20 mouse cellular contexts compared by ENCODE assay signal in genomic region chr15:83482645-83483224, GRCm38 (mm10). TPM values are rescaled to one million over a fixed set of nuclear protein-coding genes. Genes with fewer than 3 reads are reported as not detected.
A peak's percentile ranks its signal among the peaks of the same experiment; 100 is the strongest.
DNase-seq lines count a peak whose midpoint lies in the region; ATAC-seq and TF ChIP-seq lines count a peak whose summit lies in the region.
"Had no signal": no experiment of that assay in that cellular context is flagged by ENCODE, and none has a peak within 500 bp of the region (broad histone marks: within the 10 kb centered on the region; RNA-seq: fewer than 3 reads in every experiment).

No protein-coding gene starts in this region.

- H3K4me1 ChIP-seq in bone marrow macrophage, adult 2 months (ENCODE audit: control insufficient read depth, insufficient read depth, low read length): peaks cover 16% of the 10 kb centered on the region
- H3K4me1 ChIP-seq in liver, embryonic 11.5 days (replicated peaks; ENCODE audit: control insufficient read depth, insufficient read depth, low read length): no peaks in the 10 kb centered on the region; the same call in 1 of the 2 replicates
- H3K4me1 ChIP-seq: forebrain, embryonic 12.5 days; hindbrain, embryonic 15.5 days; limb, embryonic 13.5 days; lung, embryonic 15.5 days had no signal

- 52% methylated on average over 8 of the region's 8 CpGs for WGBS in liver, embryonic 11.5 days

- no peaks in the 10 kb centered on the region for H3K27me3 ChIP-seq in liver, embryonic 11.5 days (replicated peaks; ENCODE audit: control insufficient read depth, insufficient read depth, low read length)
- H3K27me3 ChIP-seq: forebrain, embryonic 12.5 days; hindbrain, embryonic 15.5 days; kidney, embryonic 15.5 days; limb, embryonic 13.5 days; lung, embryonic 15.5 days; Patski had no signal

- TF ChIP-seq CTCF in bone marrow macrophage, adult 2 months (IDR thresholded peaks at IDR 0.05; ENCODE audit: low read depth, low read length): no peak

- peak; percentile 28 for ATAC-seq in megakaryocyte, adult 5-6 weeks (ENCODE audit: poor library complexity, severe bottlenecking)
- ATAC-seq in liver, embryonic 11.5 days (replicated peaks; ENCODE audit: low FRiP score): no peak
- ATAC-seq: Patski had no signal

- DNase-seq in 3T3-L1 (ENCODE audit: low read depth, low spot score) (peak; percentile 44), A20 (ENCODE audit: low read depth, low spot score) (peak; percentile 72)
- DNase-seq in thymus, postnatal 25 days: no peak
- DNase-seq in gastrocnemius, adult 8-10 months (ENCODE audit: low spot score in 2 of 2): no peak
- DNase-seq in cerebellum, adult 9-11 months: no peak
- DNase-seq in liver, embryonic 11.5 days (ENCODE audit: low spot score): no peak
- DNase-seq: cerebellum, adult 2 months; gastrocnemius, postnatal 36 days had no signal

- H3K36me3 ChIP-seq in liver, embryonic 11.5 days (ENCODE audit: control insufficient read depth, insufficient read depth, low read length): no peaks in the 10 kb centered on the region
- H3K36me3 ChIP-seq: lung, embryonic 15.5 days had no signal

- TF ChIP-seq POLR2A in bone marrow macrophage, adult 2 months (IDR thresholded peaks at IDR 0.05; ENCODE audit: borderline replicate concordance, low read depth, low read length): no peak

- no peaks in the 10 kb centered on the region for H3K9me3 ChIP-seq in liver, embryonic 11.5 days (ENCODE audit: control insufficient read depth, low read length)
- H3K9me3 ChIP-seq: embryonic facial prominence, embryonic 10.5 days; forebrain, embryonic 12.5 days; hindbrain, embryonic 15.5 days; kidney, embryonic 15.5 days; limb, embryonic 13.5 days; lung, embryonic 15.5 days had no signal

- no peak overlapping the region for H3K9ac ChIP-seq in liver, embryonic 11.5 days (ENCODE audit: low read depth, low read length)
- H3K9ac ChIP-seq: forebrain, embryonic 12.5 days; hindbrain, embryonic 15.5 days; kidney, embryonic 15.5 days; limb, embryonic 13.5 days; liver, embryonic 14.5 days; lung, embryonic 15.5 days had no signal

- H3K4me2 ChIP-seq in liver, embryonic 11.5 days: no peak overlapping the region
- H3K4me2 ChIP-seq: forebrain, embryonic 12.5 days; heart, embryonic 11.5 days; hindbrain, embryonic 15.5 days; kidney, embryonic 15.5 days; limb, embryonic 13.5 days; lung, embryonic 15.5 days had no signal

- H3K27ac ChIP-seq in bone marrow macrophage, adult 2 months (ENCODE audit: insufficient read depth, low read depth, low read length): peak overlapping the region; percentile 47
- H3K27ac ChIP-seq in liver, embryonic 11.5 days (ENCODE audit: low read depth, low read length): no peak overlapping the region
- H3K27ac ChIP-seq: embryonic facial prominence, embryonic 10.5 days; forebrain, embryonic 12.5 days; hindbrain, embryonic 15.5 days; kidney, embryonic 15.5 days; limb, embryonic 13.5 days; liver, embryonic 14.5 days; lung, embryonic 15.5 days had no signal

- no peak overlapping the region for H3K4me3 ChIP-seq in bone marrow macrophage, adult 2 months (ENCODE audit: insufficient read depth, low read length)
- no peak overlapping the region for H3K4me3 ChIP-seq in liver, embryonic 11.5 days (ENCODE audit: low read depth, low read length)
- H3K4me3 ChIP-seq: embryonic facial prominence, embryonic 10.5 days; forebrain, embryonic 12.5 days; hindbrain, embryonic 15.5 days; kidney, embryonic 15.5 days; limb, embryonic 13.5 days; lung, embryonic 15.5 days had no signal

RNA-seq across cellular contexts. Expression of gene Pacsin2, which starts 18.3 kb away (rescaled TPM):
- 61.4 and 63.7 TPM in 2 replicates for polyA plus RNA-seq in bone marrow macrophage, adult 2 months (2012; ENCODE audit: insufficient read depth, insufficient read length, missing spikeins)
- 71.9 and 75.0 TPM in 2 replicates for total RNA-seq in megakaryocyte, adult 5-6 weeks (2015)
- total RNA-seq in megakaryocyte, adult 5-6 weeks (2017): 112 and 115 TPM in 2 replicates
- 10 to 100 TPM; 45.3 to 58.5 (median 48.2) TPM for total RNA-seq in gastrocnemius, adult 8-10 months (2022)
- polyA plus RNA-seq in liver, embryonic 11.5 days (2014; fragmentation: Nextera tagmentation; extraction: Ambion mirVana): 82.9 and 89.3 TPM in 2 replicates

RNA-seq across cellular contexts. Expression of gene Ttll1, which starts 28.0 kb away (rescaled TPM):
- polyA plus RNA-seq in bone marrow macrophage, adult 2 months (2012; ENCODE audit: insufficient read depth, insufficient read length, missing spikeins): 7.2 and 9.1 TPM in 2 replicates
- total RNA-seq in megakaryocyte, adult 5-6 weeks (2015): 3.6 and 3.8 TPM in 2 replicates
- 3.2 and 4.4 TPM in 2 replicates for total RNA-seq in megakaryocyte, adult 5-6 weeks (2017)
- 1 to 10 TPM; 2.7 to 4.2 (median 3.5) TPM for total RNA-seq in gastrocnemius, adult 8-10 months (2022)
- polyA plus RNA-seq in liver, embryonic 11.5 days (2014; fragmentation: Nextera tagmentation; extraction: Ambion mirVana): 12.6 and 14.5 TPM in 2 replicates

RNA-seq across cellular contexts. Expression of gene Bik, which starts 43.9 kb away (rescaled TPM):
- polyA plus RNA-seq in bone marrow macrophage, adult 2 months (2012; ENCODE audit: insufficient read depth, insufficient read length, missing spikeins): 1.2 TPM in 1 of 2 replicates, not detected in the other
- total RNA-seq in megakaryocyte, adult 5-6 weeks (2015): 0.41 TPM in 1 of 2 replicates, not detected in the other
- 0.40 TPM in 1 of 2 replicates, not detected in the other for total RNA-seq in megakaryocyte, adult 5-6 weeks (2017)
- 1 to 10 TPM; 1.1 to 2.5 (median 2.1) TPM for total RNA-seq in gastrocnemius, adult 8-10 months (2022)
- 4.0 and 5.6 TPM in 2 replicates for polyA plus RNA-seq in liver, embryonic 11.5 days (2014; fragmentation: Nextera tagmentation; extraction: Ambion mirVana)
- total RNA-seq: layer of hippocampus, postnatal 10 days had no signal

Comparison
In these comparisons a context has a peak if more than half of its experiments do, and no peak if none do; other contexts are left out.
1. DNase-seq: peak in 3T3-L1 (single experiment) and A20 (single experiment); none in thymus, postnatal 25 days (single experiment), gastrocnemius, adult 8-10 months (0 of 2), cerebellum, adult 9-11 months (single experiment) and liver, embryonic 11.5 days (single experiment).